Mouse (Mus musculus) kidney, adult 2 months (tissue): ENCODE measurements at regions not wholly inside any gene's neighbourhood (a gene's known extent, or its start where the extent isn't known, plus 50 kb on each side); places are given as distances from the start of the nearest gene placed in this dataset.
A peak's percentile ranks its signal among the peaks of the same experiment; 100 is the strongest.

Experiments
- DNase-seq: peaks from one replicate; pipeline ENCODE4 v3.0.0; 2021
- H3K27ac ChIP-seq: fragments of 200-500 bp; 2 replicates; pipeline ENCODE4 v1.5.1; 2012; ENCODE audit warnings: low read depth, low read length, control low read depth, inconsistent platforms; ENCODE audit not compliant: insufficient read depth
- H3K27me3 ChIP-seq: fragments of 200-500 bp; replicated peaks from 2 replicates; pipeline ENCODE4 v1.6.1; 2012; ENCODE audit warnings: mild to moderate bottlenecking, moderate library complexity, low read length, inconsistent platforms; ENCODE audit not compliant: control insufficient read depth, insufficient read depth
- H3K36me3 ChIP-seq: fragments of 200-500 bp; 2 replicates; pipeline ENCODE4 v1.6.1; 2012; ENCODE audit warnings: mild to moderate bottlenecking, moderate library complexity, low read length, inconsistent platforms; ENCODE audit not compliant: control insufficient read depth, insufficient read depth
- H3K4me1 ChIP-seq: fragments of 200-500 bp; 2 replicates; pipeline ENCODE4 v1.6.1; 2011; ENCODE audit warnings: low read length; ENCODE audit not compliant: control insufficient read depth, insufficient read depth
- H3K4me3 ChIP-seq: fragments of 200-500 bp; 2 replicates; pipeline ENCODE4 v1.5.1; 2011; ENCODE audit warnings: mild to moderate bottlenecking, low read depth, low read length, control low read depth; ENCODE audit not compliant: insufficient read depth
- CTCF ChIP-seq: fragments of 200-500 bp; conservative IDR thresholded peaks from 2 replicates; pipeline ENCODE4 v1.5.1; 2011; ENCODE audit warnings: low read depth, mild to moderate bottlenecking, control low read depth, low read length, moderate library complexity, mixed read lengths; ENCODE audit not compliant: insufficient read depth, insufficient read length
- POLR2A ChIP-seq: fragments of 200-500 bp; IDR thresholded peaks from one replicate; pipeline ENCODE4 v1.6.1; 2011; ENCODE audit warnings: low read depth, low read length, control low read depth
- WGBS: fragments of 180-500 bp; shearing (Covaris S2); methylation state at CpG from one replicate; pipeline ENCODE4 v1.1.7; 2018; 5-methylcytosine and 5-hydroxymethylcytosine counted together

- no peaks in the 10 kb centered on the region for H3K27me3 ChIP-seq
- H3K4me1 ChIP-seq, result no peaks in the 10 kb centered on the region
- no peak for TF ChIP-seq CTCF
- TF ChIP-seq POLR2A, result no peak
- no peaks in the 10 kb centered on the region for H3K36me3 ChIP-seq
- DNase-seq, result no peak
- no peak overlapping the region for H3K4me3 ChIP-seq
- H3K27ac ChIP-seq, result no peak overlapping the region
- 91% methylated on average over 3 of the region's 3 CpGs for WGBS
These were observed 295.6 kb upstream of the Nrxn1 start for GRCm38 (mm10) chr17:91388521-91388920.

- no peak overlapping the region for H3K4me3 ChIP-seq
- TF ChIP-seq POLR2A (no peak), CTCF (no peak)
- WGBS, result 95% methylated on average over 2 of the region's 2 CpGs
- H3K4me1 ChIP-seq, result no peaks in the 10 kb centered on the region
- no peaks in the 10 kb centered on the region for H3K36me3 ChIP-seq
- DNase-seq, result no peak
- no peaks in the 10 kb centered on the region for H3K27me3 ChIP-seq
- no peak overlapping the region for H3K27ac ChIP-seq
These were observed 295.2 kb upstream of the Nrxn1 start for GRCm38 (mm10) chr17:91388039-91388438.

- 79% methylated on average over 2 of the region's 2 CpGs for WGBS
- no peak overlapping the region for H3K27ac ChIP-seq
- H3K4me1 ChIP-seq, result no peaks in the 10 kb centered on the region
- DNase-seq, result no peak
- no peaks in the 10 kb centered on the region for H3K36me3 ChIP-seq
- H3K27me3 ChIP-seq, result no peaks in the 10 kb centered on the region
- no peak overlapping the region for H3K4me3 ChIP-seq
- TF ChIP-seq CTCF, result no peak
- TF ChIP-seq POLR2A, result no peak
These were observed 293.1 kb upstream of the Nrxn1 start for GRCm38 (mm10) chr17:91385949-91386348.

- WGBS, result 83% methylated on average over 2 of the region's 2 CpGs
- no peak for TF ChIP-seq POLR2A
- TF ChIP-seq CTCF, result no peak
- no peak for DNase-seq
These were observed 275.3 kb upstream of the Nrxn1 start for GRCm38 (mm10) chr17:91368156-91368555.

GRCm38 (mm10) chr17:91361261-91361660 is 268.4 kb upstream of the Nrxn1 start:
- TF ChIP-seq POLR2A, result no peak
- TF ChIP-seq CTCF, result no peak
- Histone ChIP-seq H3K36me3 (no peaks in the 10 kb centered on the region), H3K27me3 (no peaks in the 10 kb centered on the region), H3K4me1 (no peaks in the 10 kb centered on the region), H3K4me3 (no peak overlapping the region), H3K27ac (no peak overlapping the region)
- no peak for DNase-seq
- 69% methylated on average over 1 of the region's 1 CpGs for WGBS

More at GRCm38 (mm10) chr17:91368156-91368555, 275.3 kb upstream of the Nrxn1 start:
- Histone ChIP-seq H3K27me3 (no peaks in the 10 kb centered on the region), H3K27ac (no peak overlapping the region), H3K4me3 (no peak overlapping the region), H3K4me1 (no peaks in the 10 kb centered on the region), H3K36me3 (no peaks in the 10 kb centered on the region)

- no peak for DNase-seq
- H3K27me3 ChIP-seq, result no peaks in the 10 kb centered on the region
- 58% methylated on average over 2 of the region's 2 CpGs for WGBS
- no peak overlapping the region for H3K4me3 ChIP-seq
- H3K27ac ChIP-seq, result no peak overlapping the region
- TF ChIP-seq CTCF (no peak), POLR2A (no peak)
- no peaks in the 10 kb centered on the region for H3K36me3 ChIP-seq
- no peaks in the 10 kb centered on the region for H3K4me1 ChIP-seq
These were observed 259.2 kb upstream of the Nrxn1 start for GRCm38 (mm10) chr17:91352107-91352506.

- no peaks in the 10 kb centered on the region for H3K4me1 ChIP-seq
- TF ChIP-seq POLR2A, result no peak
- no peak for TF ChIP-seq CTCF
- H3K36me3 ChIP-seq, result no peaks in the 10 kb centered on the region
- H3K27ac ChIP-seq, result no peak overlapping the region
- no peak for DNase-seq
- 89% methylated on average over 1 of the region's 1 CpGs for WGBS
- no peaks in the 10 kb centered on the region for H3K27me3 ChIP-seq
- H3K4me3 ChIP-seq, result no peak overlapping the region
These were observed 244.0 kb upstream of the Nrxn1 start for GRCm38 (mm10) chr17:91336882-91337281.

GRCm38 (mm10) chr17:91333790-91334189 is 240.9 kb upstream of the Nrxn1 start:
- 73% methylated on average over 4 of the region's 4 CpGs for WGBS
- peak; percentile 35 for DNase-seq
- no peaks in the 10 kb centered on the region for H3K27me3 ChIP-seq
- no peaks in the 10 kb centered on the region for H3K36me3 ChIP-seq
- TF ChIP-seq POLR2A (no peak), CTCF (no peak)
- no peak overlapping the region for H3K27ac ChIP-seq
- no peaks in the 10 kb centered on the region for H3K4me1 ChIP-seq
- no peak overlapping the region for H3K4me3 ChIP-seq
